In the genomic region with DNA sequence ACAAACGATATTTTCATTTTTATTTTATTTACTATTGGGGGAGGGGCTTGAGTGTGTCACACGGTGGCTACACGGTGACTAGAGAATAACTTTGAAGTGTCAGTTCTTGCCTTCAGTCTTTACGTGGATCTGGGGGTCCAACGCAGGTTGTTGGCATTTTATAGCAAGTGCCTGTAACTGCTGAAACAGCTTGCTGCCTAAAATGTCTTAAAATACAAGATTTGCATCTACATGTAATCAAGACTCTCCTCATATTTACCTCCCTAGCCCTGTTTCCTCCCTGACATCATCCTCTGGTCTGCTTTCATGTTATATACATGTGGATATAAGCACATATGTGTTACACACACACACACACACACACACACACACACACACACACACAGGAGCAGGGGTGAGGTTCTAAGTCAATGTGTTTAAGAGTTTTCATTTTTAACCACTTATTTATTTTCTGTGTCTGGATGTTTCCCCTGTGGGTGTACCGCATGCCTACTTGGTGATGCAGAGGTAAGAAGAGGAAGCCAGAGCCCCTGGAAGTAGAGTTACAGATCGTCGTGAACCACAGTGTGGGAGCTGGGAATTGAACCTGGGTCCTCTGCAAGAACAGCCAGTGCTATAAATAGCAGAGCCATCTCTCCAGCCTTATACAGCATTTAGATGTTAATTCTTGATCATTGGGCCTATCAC, we compare ENCODE assay signal across 34 mouse cellular contexts.
"Had no signal": no experiment of that assay in that cellular context is flagged by ENCODE, and none has a peak within 500 bp of the region (broad histone marks: within the 10 kb centered on the region; RNA-seq: fewer than 3 reads in every experiment).

No protein-coding gene starts in this region.

- H3K4me1 ChIP-seq: heart, embryonic 10.5 days; hindbrain, embryonic 12.5 days; hindbrain, embryonic 13.5 days; hindbrain, embryonic 15.5 days; intestine, embryonic 15.5 days had no signal

- H3K4me2 ChIP-seq: heart, embryonic 11.5 days; heart, embryonic 13.5 days; heart, embryonic 15.5 days; hindbrain, embryonic 12.5 days; hindbrain, embryonic 13.5 days; hindbrain, embryonic 14.5 days; hindbrain, embryonic 15.5 days; intestine, embryonic 15.5 days; kidney, embryonic 15.5 days had no signal

- H3K27ac ChIP-seq: heart, embryonic 10.5 days; heart, embryonic 13.5 days; heart, embryonic 15.5 days; hindbrain, embryonic 10.5 days; hindbrain, embryonic 12.5 days; hindbrain, embryonic 13.5 days; hindbrain, embryonic 14.5 days; hindbrain, embryonic 15.5 days; hindbrain, postnatal 0 days; intestine, embryonic 15.5 days; kidney, embryonic 15.5 days; kidney, postnatal 0 days; layer of hippocampus, adult 2 months had no signal

- H3K9ac ChIP-seq: heart, embryonic 13.5 days; heart, embryonic 15.5 days; hindbrain, embryonic 12.5 days; hindbrain, embryonic 13.5 days; hindbrain, embryonic 14.5 days; hindbrain, embryonic 15.5 days; intestine, embryonic 15.5 days; kidney, embryonic 15.5 days had no signal

- ATAC-seq: hindbrain, embryonic 16.5 days; hindbrain, postnatal 0 days; inflammation-experienced regulatory T-cells, adult 6 months; intestine, embryonic 15.5 days; intestine, embryonic 16.5 days; intestine, postnatal 0 days had no signal

- H3K36me3 ChIP-seq: heart, embryonic 10.5 days; heart, embryonic 13.5 days; heart, embryonic 15.5 days; hindbrain, embryonic 10.5 days; hindbrain, embryonic 12.5 days; hindbrain, embryonic 13.5 days; hindbrain, embryonic 15.5 days; intestine, embryonic 15.5 days; kidney, embryonic 15.5 days had no signal

- DNase-seq: heart, postnatal 10 days; heart, postnatal 14 days; heart, postnatal 36 days; heart, postnatal 4 days; kidney, adult 11 months; kidney, adult 18-20 months; kidney, adult 2 months; kidney, adult 8-10 months; kidney, adult 9 months; kidney, postnatal 10 days; kidney, postnatal 14 days; kidney, postnatal 25 days; kidney, postnatal 36 days; kidney, postnatal 4 days; layer of hippocampus, adult 9-11 months; layer of hippocampus, postnatal 36 days had no signal

- H3K4me3 ChIP-seq: heart, embryonic 10.5 days; heart, embryonic 13.5 days; heart, embryonic 15.5 days; hindbrain, embryonic 10.5 days; hindbrain, embryonic 12.5 days; hindbrain, embryonic 13.5 days; hindbrain, embryonic 15.5 days; intestine, embryonic 15.5 days; kidney, embryonic 15.5 days; layer of hippocampus, adult 2 months had no signal

- H3K27me3 ChIP-seq: heart, embryonic 13.5 days; heart, embryonic 15.5 days; hindbrain, embryonic 13.5 days; hindbrain, embryonic 15.5 days; intestine, embryonic 15.5 days; kidney, embryonic 15.5 days had no signal

- H3K9me3 ChIP-seq: heart, embryonic 10.5 days; heart, embryonic 13.5 days; heart, embryonic 15.5 days; hindbrain, embryonic 10.5 days; hindbrain, embryonic 12.5 days; hindbrain, embryonic 13.5 days; hindbrain, embryonic 15.5 days; intestine, embryonic 15.5 days; kidney, embryonic 15.5 days had no signal
